ENCODE assay signal across 8 mouse cellular contexts in the genomic region with DNA sequence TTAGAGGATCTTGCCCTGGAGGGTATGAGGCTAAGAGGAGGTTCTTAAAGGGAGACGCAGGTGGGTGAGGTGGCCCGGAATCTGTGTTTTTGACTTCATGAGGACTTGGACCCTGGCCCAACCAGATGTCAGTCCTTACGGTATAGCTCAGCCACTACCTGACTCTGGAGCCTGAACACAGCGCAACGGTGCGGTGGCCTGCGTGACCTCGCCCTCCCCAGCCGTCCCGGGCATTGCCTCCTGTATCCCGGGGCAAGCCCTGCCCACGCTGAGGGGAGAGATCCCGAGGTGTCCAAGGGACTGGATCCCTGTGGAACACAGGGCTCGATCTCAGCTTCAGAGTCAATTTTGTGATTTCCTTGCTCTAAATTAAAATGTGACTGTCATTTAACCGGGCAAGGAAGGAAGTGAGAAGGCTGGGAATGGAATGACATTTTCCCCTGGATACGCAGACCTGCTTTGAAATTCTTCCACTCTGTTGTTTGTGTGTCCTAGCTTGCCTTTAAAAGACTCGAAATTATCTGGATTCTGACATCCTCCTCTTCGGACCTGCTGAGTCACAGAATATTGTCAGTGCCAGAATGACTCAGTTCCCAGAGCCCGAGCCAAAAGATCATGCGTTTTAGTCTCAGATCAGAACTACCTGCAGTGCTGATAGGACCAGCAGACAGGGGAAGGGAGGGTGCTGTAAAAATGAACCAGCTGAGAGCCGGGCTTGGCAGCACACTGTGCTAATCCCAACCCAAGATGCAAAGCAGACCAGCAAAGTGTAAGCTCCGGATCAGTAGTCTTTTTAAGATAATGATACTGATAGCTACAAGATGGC. TPM values are rescaled to one million over a fixed set of nuclear protein-coding genes. Genes with fewer than 3 reads are reported as not detected.
A peak's percentile ranks its signal among the peaks of the same experiment; 100 is the strongest.
DNase-seq lines count a peak whose midpoint lies in the region; ATAC-seq lines count a peak whose summit lies in the region.

No protein-coding gene starts in this region.

- H3K9me3 ChIP-seq in forebrain, embryonic 10.5 days: no peaks in the 10 kb centered on the region

- peak overlapping the region; percentile 97 for H3K4me3 ChIP-seq in forebrain, embryonic 10.5 days

- WGBS in forebrain, embryonic 10.5 days: 10% methylated on average over 22 of the region's 22 CpGs

- intact Hi-C loops in heart, postnatal 14 days (cut with DNase I): loop anchor here (2.0 to 5.0 kb wide), 3 partner anchors 17 to 231 kb away; no protein-coding TSS in a partner anchor

- no peaks in the 10 kb centered on the region for H3K36me3 ChIP-seq in forebrain, embryonic 10.5 days (replicated peaks)

- H3K27me3 ChIP-seq in forebrain, embryonic 10.5 days (ENCODE audit: poor library complexity, severe bottlenecking): no peaks in the 10 kb centered on the region

- peak overlapping the region; percentile 97 for H3K27ac ChIP-seq in forebrain, embryonic 10.5 days

- DNase-seq in retina, postnatal 1 day: peak; percentile 51
- DNase-seq in retina, embryonic 14.5 days (ENCODE audit: low spot score): no peak
- peak; percentile 16 to 27 for DNase-seq in adrenal gland, postnatal 4 days (ENCODE audit: low spot score in 2 of 2)
- DNase-seq in forebrain, embryonic 10.5 days (ENCODE audit: extremely low spot score, low spot score): no peak
- DNase-seq in heart, postnatal 14 days: peak; percentile 38 to 57
- DNase-seq in layer of hippocampus, adult 8-10 months (ENCODE audit: low spot score in 2 of 2): peak; percentile 32 to 37
- DNase-seq in testis, postnatal 10 days (ENCODE audit: low spot score): no peak

- peaks cover 42% of the 10 kb centered on the region for H3K4me1 ChIP-seq in forebrain, embryonic 10.5 days

- peak; percentile 65 for ATAC-seq in megakaryocyte progenitor cell, adult 5-6 weeks (replicated peaks; ENCODE audit: poor library complexity)

RNA-seq across cellular contexts. Expression of gene Lamc1, which starts 0.9 kb away (rescaled TPM):
- 100 to 1,000 TPM; 186 to 227 TPM for total RNA-seq in adrenal gland, postnatal 4 days (2021)
- 23.3 and 24.1 TPM in 2 replicates for polyA plus RNA-seq in forebrain, embryonic 10.5 days (2016; fragmentation: Nextera tagmentation; extraction: Ambion mirVana)
- total RNA-seq in heart, postnatal 14 days (2021): 100 to 1,000 TPM; 303 to 323 TPM
- total RNA-seq in layer of hippocampus, adult 8-10 months (2022): 10 to 100 TPM; 25.3 to 32.3 (median 28.6) TPM
- total RNA-seq in megakaryocyte progenitor cell, adult 5-6 weeks (2015): 2.6 and 4.4 TPM in 2 replicates
- 2.2 and 2.9 TPM in 2 replicates for total RNA-seq in megakaryocyte progenitor cell, adult 5-6 weeks (2017)

Comparison
In these comparisons a context has a peak if more than half of its experiments do, and no peak if none do; other contexts are left out.
1. DNase-seq: peak in retina, postnatal 1 day (single experiment), adrenal gland, postnatal 4 days (2 of 2), heart, postnatal 14 days (2 of 2) and layer of hippocampus, adult 8-10 months (2 of 2); none in retina, embryonic 14.5 days (single experiment), forebrain, embryonic 10.5 days (single experiment) and testis, postnatal 10 days (single experiment).
2. RNA of gene Lamc1, which starts 0.9 kb away (total RNA-seq): 303 to 323 TPM in heart, postnatal 14 days and 186 to 227 TPM in adrenal gland, postnatal 4 days; 25.3 to 32.3 TPM in layer of hippocampus, adult 8-10 months and 2.2 to 4.4 TPM in megakaryocyte progenitor cell, adult 5-6 weeks; every median in the first group is over 4 times any median in the second.